Mouse (Mus musculus): Measurements from ENCODE around the gene Gm20388. TPM values are rescaled to one million over a fixed set of nuclear protein-coding genes. Genes with fewer than 3 reads are reported as not detected.
"Not testable (repeated sequence)": the region's sequence is repeated elsewhere in the genome, so short reads cannot be mapped to it uniquely, and the experiment has no call there.

Gene Gm20388
- polyA plus RNA-seq, 1 experiment from 2014 or later = 5.3 TPM

DNA sequence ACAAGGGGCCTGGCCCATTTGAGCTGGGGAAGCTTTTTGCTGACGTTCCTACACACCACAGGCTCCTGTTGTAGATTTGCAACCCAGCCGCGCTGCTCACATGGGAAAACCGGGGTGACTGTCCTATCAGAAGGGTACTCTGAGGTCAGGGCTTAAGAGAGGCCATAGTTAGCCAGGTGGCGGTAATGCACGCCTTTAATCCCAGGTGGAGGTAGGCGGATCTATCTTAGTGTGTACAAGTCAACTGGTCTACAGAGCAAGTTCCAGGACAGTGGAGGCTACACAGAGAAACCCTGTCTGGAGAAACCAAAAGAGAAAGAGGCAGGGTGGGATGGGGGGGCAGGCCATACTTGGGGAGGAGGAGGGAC, 2409.1 kb downstream of the Gm20388 start:
- DNase-seq (ENCODE audit: low spot score) (no peak), ATAC-seq (replicated peaks; ENCODE audit: low FRiP score) (no peak)
- Histone ChIP-seq H3K27ac (ENCODE audit: low read depth, low read length) (peak overlapping the region; percentile 97), H3K36me3 (ENCODE audit: control insufficient read depth, insufficient read depth, low read length) (peaks cover 40% of the 10 kb centered on the region), H3K9me3 (ENCODE audit: control insufficient read depth, low read length) (no peaks in the 10 kb centered on the region), H3K4me1 (replicated peaks; ENCODE audit: control insufficient read depth, insufficient read depth, low read length) (peaks cover 100% of the 10 kb centered on the region), H3K4me3 (ENCODE audit: low read depth, low read length) (no peak overlapping the region), H3K27me3 (replicated peaks; ENCODE audit: control insufficient read depth, insufficient read depth, low read length) (no peaks in the 10 kb centered on the region), H3K4me2 (peak overlapping the region; percentile 32), H3K9ac (ENCODE audit: low read depth, low read length) (peak overlapping the region; percentile 51)
- WGBS = 54% methylated on average over 7 of the region's 7 CpGs

GRCm38 (mm10) chr8:122320541-122320940, 2409.9 kb downstream of the Gm20388 start:
- peaks cover 38% of the 10 kb centered on the region for H3K36me3 ChIP-seq (ENCODE audit: control insufficient read depth, insufficient read depth, low read length)
- H3K9me3 ChIP-seq (ENCODE audit: control insufficient read depth, low read length) = no peaks in the 10 kb centered on the region
- DNase-seq (ENCODE audit: low spot score) (no peak), ATAC-seq (replicated peaks; ENCODE audit: low FRiP score) (no peak)
- 0 out of 2 replicates have a peak overlapping the region, but pooled peaks have one; percentile 46 for H3K4me2 ChIP-seq
- H3K4me3 ChIP-seq (ENCODE audit: low read depth, low read length) = no peak overlapping the region
- H3K27ac ChIP-seq (ENCODE audit: low read depth, low read length) = peak overlapping the region; percentile 97
- no peaks in the 10 kb centered on the region for H3K27me3 ChIP-seq (replicated peaks; ENCODE audit: control insufficient read depth, insufficient read depth, low read length)
- peaks cover 100% of the 10 kb centered on the region for H3K4me1 ChIP-seq (replicated peaks; ENCODE audit: control insufficient read depth, insufficient read depth, low read length)
- peak overlapping the region; percentile 51 for H3K9ac ChIP-seq (ENCODE audit: low read depth, low read length)
- 42% methylated on average over 3 of the region's 3 CpGs for WGBS

DNA sequence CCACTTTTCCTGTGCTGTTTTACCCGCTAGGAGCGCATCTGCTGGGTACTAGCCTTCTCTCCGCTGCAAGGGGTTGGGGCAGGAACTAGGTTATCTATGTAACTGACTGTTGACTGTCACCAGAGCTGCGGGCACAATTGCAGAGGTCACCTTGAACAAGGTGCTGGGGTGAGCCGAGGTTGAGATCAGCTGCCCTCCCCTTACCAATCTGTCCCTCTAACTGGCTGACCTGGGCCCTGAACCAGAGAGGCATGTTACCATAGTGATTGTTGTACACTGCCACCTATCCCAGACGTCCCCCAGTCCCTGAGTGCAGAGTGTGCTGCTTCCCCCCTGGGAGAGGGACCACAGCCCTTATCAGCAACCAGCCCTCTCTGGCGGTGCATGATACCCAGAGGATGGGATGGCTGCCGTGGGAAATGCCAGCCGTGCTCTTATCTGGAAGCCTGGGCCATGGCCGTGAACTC, 2410.8 kb downstream of the Gm20388 start:
- Histone ChIP-seq H3K4me2 (peak overlapping the region; percentile 46), H3K36me3 (ENCODE audit: control insufficient read depth, insufficient read depth, low read length) (peaks cover 30% of the 10 kb centered on the region), H3K4me1 (replicated peaks; ENCODE audit: control insufficient read depth, insufficient read depth, low read length) (peaks cover 100% of the 10 kb centered on the region), H3K27me3 (replicated peaks; ENCODE audit: control insufficient read depth, insufficient read depth, low read length) (no peaks in the 10 kb centered on the region), H3K4me3 (ENCODE audit: low read depth, low read length) (peak overlapping the region; percentile 30; the same call in 1 of the 2 replicates), H3K27ac (ENCODE audit: low read depth, low read length) (peak overlapping the region; percentile 97), H3K9ac (ENCODE audit: low read depth, low read length) (peak overlapping the region; percentile 51), H3K9me3 (ENCODE audit: control insufficient read depth, low read length) (no peaks in the 10 kb centered on the region)
- ATAC-seq (replicated peaks; ENCODE audit: low FRiP score) (peak; percentile 87), DNase-seq (ENCODE audit: low spot score) (peak; percentile 86)
- 16% methylated on average over 10 of the region's 10 CpGs for WGBS

- H3K4me1 ChIP-seq (replicated peaks; ENCODE audit: control insufficient read depth, insufficient read depth, low read length) = peaks cover 100% of the 10 kb centered on the region
- H3K27ac ChIP-seq (ENCODE audit: low read depth, low read length) = peak overlapping the region; percentile 97
- peak overlapping the region; percentile 51 for H3K9ac ChIP-seq (ENCODE audit: low read depth, low read length)
- H3K36me3 ChIP-seq (ENCODE audit: control insufficient read depth, insufficient read depth, low read length) = peaks cover 33% of the 10 kb centered on the region
- ATAC-seq (replicated peaks; ENCODE audit: low FRiP score) = peak; percentile 1; the same call in 1 of the 2 replicates
- H3K27me3 ChIP-seq (replicated peaks; ENCODE audit: control insufficient read depth, insufficient read depth, low read length) = no peaks in the 10 kb centered on the region
- 50% methylated on average over 7 of the region's 7 CpGs for WGBS
- H3K9me3 ChIP-seq (ENCODE audit: control insufficient read depth, low read length) = no peaks in the 10 kb centered on the region
- H3K4me2 ChIP-seq = peak overlapping the region; percentile 46
- peak overlapping the region; percentile 30 for H3K4me3 ChIP-seq (ENCODE audit: low read depth, low read length)
- DNase-seq (ENCODE audit: low spot score) = no peak
Measured at GRCm38 (mm10) chr8:122322126-122322525, 2411.5 kb downstream of the Gm20388 start.

DNA sequence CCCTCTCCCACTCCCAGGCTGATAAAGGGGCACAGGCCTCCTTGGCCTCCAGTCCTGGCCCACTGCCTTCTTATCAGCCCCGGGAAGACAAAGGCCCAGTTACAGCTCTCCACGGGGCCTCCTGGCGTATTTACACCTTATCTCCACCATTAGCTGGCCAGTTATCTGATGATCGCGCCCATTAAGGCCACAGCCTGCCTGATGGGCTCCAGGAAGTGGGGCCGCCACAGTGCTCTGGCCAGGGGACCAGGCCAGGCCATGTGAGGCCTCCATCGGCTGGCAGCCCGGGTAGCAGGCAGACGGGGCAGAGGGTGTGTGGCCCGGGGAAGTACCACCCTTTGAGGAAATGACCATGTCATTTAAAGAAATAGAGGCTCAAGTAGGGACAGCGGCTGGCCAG, 2412.2 kb downstream of the Gm20388 start:
- H3K9ac ChIP-seq (ENCODE audit: low read depth, low read length) = peak overlapping the region; percentile 51
- H3K4me3 ChIP-seq (ENCODE audit: low read depth, low read length) = peak overlapping the region; percentile 30; the same call in 1 of the 2 replicates
- ATAC-seq (replicated peaks; ENCODE audit: low FRiP score) (peak; percentile 23), DNase-seq (ENCODE audit: low spot score) (no peak)
- peak overlapping the region; percentile 46 for H3K4me2 ChIP-seq
- H3K9me3 ChIP-seq (ENCODE audit: control insufficient read depth, low read length) = no peaks in the 10 kb centered on the region
- peaks cover 34% of the 10 kb centered on the region for H3K36me3 ChIP-seq (ENCODE audit: control insufficient read depth, insufficient read depth, low read length)
- H3K27ac ChIP-seq (ENCODE audit: low read depth, low read length) = peak overlapping the region; percentile 97
- WGBS = 5% methylated on average over 11 of the region's 11 CpGs
- no peaks in the 10 kb centered on the region for H3K27me3 ChIP-seq (replicated peaks; ENCODE audit: control insufficient read depth, insufficient read depth, low read length)
- H3K4me1 ChIP-seq (replicated peaks; ENCODE audit: control insufficient read depth, insufficient read depth, low read length) = peaks cover 100% of the 10 kb centered on the region

GRCm38 (mm10) chr8:122323951-122324402, 2413.3 kb downstream of the Gm20388 start:
- Histone ChIP-seq H3K9ac (ENCODE audit: low read depth, low read length) (peak overlapping the region; percentile 51), H3K4me2 (peak overlapping the region; percentile 63)
- peak; percentile 13; the same call in 1 of the 2 replicates for ATAC-seq (replicated peaks; ENCODE audit: low FRiP score)

GRCm38 (mm10) chr8:122325196-122325595, 2414.6 kb downstream of the Gm20388 start:
- 51% methylated on average over 2 of the region's 2 CpGs for WGBS
- Histone ChIP-seq H3K9ac (ENCODE audit: low read depth, low read length) (peak overlapping the region; percentile 51), H3K4me1 (replicated peaks; ENCODE audit: control insufficient read depth, insufficient read depth, low read length) (peaks cover 100% of the 10 kb centered on the region), H3K27ac (ENCODE audit: low read depth, low read length) (peak overlapping the region; percentile 97), H3K9me3 (ENCODE audit: control insufficient read depth, low read length) (no peaks in the 10 kb centered on the region), H3K27me3 (replicated peaks; ENCODE audit: control insufficient read depth, insufficient read depth, low read length) (no peaks in the 10 kb centered on the region), H3K36me3 (ENCODE audit: control insufficient read depth, insufficient read depth, low read length) (peaks cover 41% of the 10 kb centered on the region), H3K4me2 (peak overlapping the region; percentile 63), H3K4me3 (ENCODE audit: low read depth, low read length) (peak overlapping the region; percentile 30)
- ATAC-seq (replicated peaks; ENCODE audit: low FRiP score) = no peak
- no peak for DNase-seq (ENCODE audit: low spot score)

More at GRCm38 (mm10) chr8:122323951-122324402, 2413.3 kb downstream of the Gm20388 start:
- 6% methylated on average over 13 of the region's 13 CpGs for WGBS
- not testable (repeated sequence) for H3K27me3 ChIP-seq (replicated peaks; ENCODE audit: control insufficient read depth, insufficient read depth, low read length); DNase-seq (ENCODE audit: low spot score); H3K9me3 ChIP-seq (ENCODE audit: control insufficient read depth, low read length)
- peak overlapping the region; percentile 97 for H3K27ac ChIP-seq (ENCODE audit: low read depth, low read length)
- peaks cover 38% of the 10 kb centered on the region for H3K36me3 ChIP-seq (ENCODE audit: control insufficient read depth, insufficient read depth, low read length)
- H3K4me3 ChIP-seq (ENCODE audit: low read depth, low read length) = peak overlapping the region; percentile 30
- H3K4me1 ChIP-seq (replicated peaks; ENCODE audit: control insufficient read depth, insufficient read depth, low read length) = peaks cover 100% of the 10 kb centered on the region

GRCm38 (mm10) chr8:122326114-122326542, 2415.5 kb downstream of the Gm20388 start:
- peaks cover 44% of the 10 kb centered on the region for H3K36me3 ChIP-seq (ENCODE audit: control insufficient read depth, insufficient read depth, low read length)
- ATAC-seq (replicated peaks; ENCODE audit: low FRiP score) = no peak
- WGBS = 13% methylated on average over 14 of the region's 14 CpGs
- H3K4me2 ChIP-seq = peak overlapping the region; percentile 63
- peak overlapping the region; percentile 51 for H3K9ac ChIP-seq (ENCODE audit: low read depth, low read length)
- H3K27ac ChIP-seq (ENCODE audit: low read depth, low read length) = peak overlapping the region; percentile 97
- H3K27me3 ChIP-seq (replicated peaks; ENCODE audit: control insufficient read depth, insufficient read depth, low read length) = no peaks in the 10 kb centered on the region
- peaks cover 100% of the 10 kb centered on the region for H3K4me1 ChIP-seq (replicated peaks; ENCODE audit: control insufficient read depth, insufficient read depth, low read length)
- peak overlapping the region; percentile 30 for H3K4me3 ChIP-seq (ENCODE audit: low read depth, low read length)
- no peak for DNase-seq (ENCODE audit: low spot score)
- H3K9me3 ChIP-seq (ENCODE audit: control insufficient read depth, low read length) = no peaks in the 10 kb centered on the region

- ATAC-seq (replicated peaks; ENCODE audit: low FRiP score) = no peak
- H3K9ac ChIP-seq (ENCODE audit: low read depth, low read length) = peak overlapping the region; percentile 54
- peaks cover 60% of the 10 kb centered on the region for H3K36me3 ChIP-seq (ENCODE audit: control insufficient read depth, insufficient read depth, low read length)
- WGBS = 67% methylated on average over 8 of the region's 8 CpGs
- H3K4me1 ChIP-seq (replicated peaks; ENCODE audit: control insufficient read depth, insufficient read depth, low read length) = peaks cover 82% of the 10 kb centered on the region
- H3K9me3 ChIP-seq (ENCODE audit: control insufficient read depth, low read length) = no peaks in the 10 kb centered on the region
- H3K4me3 ChIP-seq (ENCODE audit: low read depth, low read length) = no peak overlapping the region
- peak overlapping the region; percentile 85 for H3K27ac ChIP-seq (ENCODE audit: low read depth, low read length)
- no peaks in the 10 kb centered on the region for H3K27me3 ChIP-seq (replicated peaks; ENCODE audit: control insufficient read depth, insufficient read depth, low read length)
- no peak for DNase-seq (ENCODE audit: low spot score)
- peak overlapping the region; percentile 36 for H3K4me2 ChIP-seq
Measured at GRCm38 (mm10) chr8:122329072-122329471, 2418.4 kb downstream of the Gm20388 start.
